Mouse (Mus musculus) limb, embryonic 11.5 days (tissue): Measurements from ENCODE around the gene Zfp90. TPM values are rescaled to one million over a fixed set of nuclear protein-coding genes. Genes with fewer than 3 reads are reported as not detected.
"Not testable (repeated sequence)": the region's sequence is repeated elsewhere in the genome, so short reads cannot be mapped to it uniquely, and the experiment has no call there.

Experiments
- ATAC-seq: fragments of 200-750 bp; cut with Nextera tagmentation; 2 replicates; pipeline ENCODE4 v1.8.0; 2017; ENCODE audit warnings: low read depth; ENCODE audit not compliant: insufficient number of reproducible peaks, low FRiP score, low TSS enrichment
- DNase-seq: peaks from one replicate; pipeline ENCODE4 v3.0.0-alpha.2; 2015; ENCODE audit warnings: low spot score
- H3K27ac ChIP-seq: fragments of 300-500 bp; sonication (generic); replicated peaks from 2 replicates; pipeline ENCODE4 v1.5.1; 2014; ENCODE audit warnings: low read depth, mild to moderate bottlenecking, low read length
- H3K27me3 ChIP-seq: fragments of 300-500 bp; sonication (generic); 2 replicates; pipeline ENCODE4 v1.6.1; 2014; ENCODE audit warnings: mild to moderate bottlenecking, low read length, mixed read lengths; ENCODE audit not compliant: control insufficient read depth, insufficient read depth
- H3K36me3 ChIP-seq: fragments of 300-500 bp; sonication (generic); 2 replicates; pipeline ENCODE4 v1.6.1; 2014; ENCODE audit warnings: mild to moderate bottlenecking, low read length, moderate library complexity, mixed read lengths; ENCODE audit not compliant: control insufficient read depth, insufficient read depth
- H3K4me1 ChIP-seq: fragments of 300-500 bp; sonication (generic); 2 replicates; pipeline ENCODE4 v1.6.1; 2014; ENCODE audit warnings: low read length, mixed read lengths; ENCODE audit not compliant: control insufficient read depth, insufficient read depth
- H3K4me2 ChIP-seq: fragments of 300-500 bp; sonication (generic); 2 replicates; pipeline ENCODE4 v1.6.1; 2014; ENCODE audit warnings: low read depth, mild to moderate bottlenecking, moderate library complexity; ENCODE audit not compliant: severe bottlenecking
- H3K4me3 ChIP-seq: fragments of 300-500 bp; sonication (generic); 2 replicates; pipeline ENCODE4 v1.5.1; 2014; ENCODE audit warnings: low read depth, low read length
- H3K9ac ChIP-seq: fragments of 300-500 bp; sonication (generic); 2 replicates; pipeline ENCODE4 v1.6.1; 2014; ENCODE audit warnings: mild to moderate bottlenecking, low read length
- H3K9me3 ChIP-seq: fragments of 300-500 bp; sonication (generic); 2 replicates; pipeline ENCODE4 v1.6.1; 2016; ENCODE audit warnings: low read length; ENCODE audit not compliant: control insufficient read depth
- WGBS: fragments of 180-500 bp; shearing (Covaris S2); extraction: QIAGEN DNeasy Blood & Tissue Kit; methylation state at CpG from one replicate; pipeline ENCODE4 v1.1.7; 2014; 5-methylcytosine and 5-hydroxymethylcytosine counted together
- polyA plus RNA-seq: library from polyadenylated mRNA; unstranded; fragments of >200 nt; fragmentation: Nextera tagmentation; extraction: Ambion mirVana; gene quantifications from 2 replicates; pipeline ENCODE4 v1.2.1, GENCODE M21; 2014

Zfp90 gene
- polyA plus RNA-seq, 1 experiment from 2014 or later: 29.9 TPM

GRCm38 (mm10) chr8:106410564-106410963 is 4.6 kb upstream of the Zfp90 start:
- Histone ChIP-seq H3K4me2 (no peak overlapping the region), H3K27me3 (no peaks in the 10 kb centered on the region), H3K36me3 (no peaks in the 10 kb centered on the region), H3K27ac (no peak overlapping the region), H3K9ac (no peak overlapping the region), H3K4me3 (no peak overlapping the region), H3K4me1 (peaks cover 6% of the 10 kb centered on the region; the same call in 1 of the 2 replicates), H3K9me3 (no peaks in the 10 kb centered on the region)
- ATAC-seq (no peak), DNase-seq (no peak)
- 73% methylated on average over 7 of the region's 7 CpGs for WGBS

GRCm38 (mm10) chr8:106411783-106412451 is 3.2 kb upstream of the Zfp90 start:
- Histone ChIP-seq H3K4me2 (no peak overlapping the region), H3K4me1 (peaks cover 16% of the 10 kb centered on the region; the same call in 1 of the 2 replicates), H3K27ac (no peak overlapping the region), H3K4me3 (no peak overlapping the region), H3K9me3 (no peaks in the 10 kb centered on the region), H3K36me3 (no peaks in the 10 kb centered on the region), H3K27me3 (no peaks in the 10 kb centered on the region), H3K9ac (no peak overlapping the region)
- no peak for ATAC-seq
- peak; percentile 81 for DNase-seq
- WGBS: 21% methylated on average over 14 of the region's 14 CpGs

- DNase-seq (no peak), ATAC-seq (no peak)
- Histone ChIP-seq H3K4me2 (no peak overlapping the region), H3K27me3 (no peaks in the 10 kb centered on the region), H3K9ac (no peak overlapping the region), H3K9me3 (peaks cover 3% of the 10 kb centered on the region; the same call in 1 of the 2 replicates), H3K4me1 (peaks cover 16% of the 10 kb centered on the region; the same call in 1 of the 2 replicates), H3K27ac (no peak overlapping the region), H3K4me3 (no peak overlapping the region), H3K36me3 (peaks cover 41% of the 10 kb centered on the region)
- WGBS: 99% methylated on average over 5 of the region's 5 CpGs
Observed at GRCm38 (mm10) chr8:106417692-106418091, 2.6 kb downstream of the Zfp90 start.

- no peak overlapping the region for H3K4me2 ChIP-seq
- H3K27ac ChIP-seq: no peak overlapping the region
- peaks cover 10% of the 10 kb centered on the region for H3K36me3 ChIP-seq
- ATAC-seq (no peak), DNase-seq (no peak)
- peaks cover 5% of the 10 kb centered on the region; the same call in 1 of the 2 replicates for H3K9me3 ChIP-seq
- H3K4me3 ChIP-seq: no peak overlapping the region
- no peak overlapping the region for H3K9ac ChIP-seq
- H3K27me3 ChIP-seq: no peaks in the 10 kb centered on the region
- 35% methylated on average over 12 of the region's 12 CpGs for WGBS
- no peaks in the 10 kb centered on the region; the same call in 1 of the 2 replicates for H3K4me1 ChIP-seq
Observed at GRCm38 (mm10) chr8:106431088-106431487, 16.0 kb downstream of the Zfp90 start.

- not testable (repeated sequence) for H3K4me1 ChIP-seq, ATAC-seq, H3K4me3 ChIP-seq, H3K9me3 ChIP-seq, H3K27me3 ChIP-seq, H3K9ac ChIP-seq, DNase-seq, H3K27ac ChIP-seq, H3K4me2 ChIP-seq, H3K36me3 ChIP-seq
- WGBS: 59% methylated on average over 10 of the region's 10 CpGs
Observed at GRCm38 (mm10) chr8:106431952-106432351, 16.8 kb downstream of the Zfp90 start.

GRCm38 (mm10) chr8:106432954-106433570 is 17.9 kb downstream of the Zfp90 start:
- Histone ChIP-seq H3K9me3 (no peaks in the 10 kb centered on the region), H3K27ac (no peak overlapping the region), H3K9ac (no peak overlapping the region), H3K36me3 (no peaks in the 10 kb centered on the region), H3K4me3 (peak overlapping the region; percentile 12; the same call in 1 of the 2 replicates), H3K27me3 (no peaks in the 10 kb centered on the region), H3K4me1 (no peaks in the 10 kb centered on the region; the same call in 1 of the 2 replicates), H3K4me2 (peak overlapping the region; percentile 41)
- peak; percentile 28; the same call in 1 of the 2 replicates for ATAC-seq
- peak; percentile 92 for DNase-seq
- WGBS: 9% methylated on average over 20 of the region's 20 CpGs

- Histone ChIP-seq H3K9ac (no peak overlapping the region), H3K27me3 (no peaks in the 10 kb centered on the region), H3K4me1 (no peaks in the 10 kb centered on the region; the same call in 1 of the 2 replicates), H3K27ac (no peak overlapping the region), H3K4me3 (no peak overlapping the region), H3K9me3 (no peaks in the 10 kb centered on the region), H3K4me2 (no peak overlapping the region), H3K36me3 (no peaks in the 10 kb centered on the region)
- 35% methylated on average over 1 of the region's 1 CpGs for WGBS
- ATAC-seq (no peak), DNase-seq (no peak)
Observed at GRCm38 (mm10) chr8:106433667-106434066, 18.5 kb downstream of the Zfp90 start.

GRCm38 (mm10) chr8:106437781-106438180 is 22.7 kb downstream of the Zfp90 start:
- WGBS: 87% methylated on average over 3 of the region's 3 CpGs
- no peak for DNase-seq
- no peak for ATAC-seq

More at GRCm38 (mm10) chr8:106437781-106438180, 22.7 kb downstream of the Zfp90 start:
- no peaks in the 10 kb centered on the region; the same call in 1 of the 2 replicates for H3K4me1 ChIP-seq
- no peaks in the 10 kb centered on the region for H3K9me3 ChIP-seq
- no peak overlapping the region for H3K9ac ChIP-seq
- H3K4me2 ChIP-seq: no peak overlapping the region
- H3K4me3 ChIP-seq: no peak overlapping the region
- no peaks in the 10 kb centered on the region for H3K36me3 ChIP-seq
- no peak overlapping the region for H3K27ac ChIP-seq
- H3K27me3 ChIP-seq: no peaks in the 10 kb centered on the region
